Mouse (Mus musculus) ES-E14 (cell line): ENCODE measurements around the gene Lrmda. TPM values are rescaled to one million over a fixed set of nuclear protein-coding genes. Genes with fewer than 3 reads are reported as not detected.
A peak's percentile ranks its signal among the peaks of the same experiment; 100 is the strongest.

Experiments
- DNase-seq: peaks from one replicate; pipeline ENCODE4 v3.0.0-alpha.2; 2013; ENCODE audit warnings: low read depth, low spot score
- H3K27ac ChIP-seq: 2 replicates; pipeline ENCODE4 v1.5.1; 2012; ENCODE audit warnings: low read depth, mild to moderate bottlenecking, low read length, moderate library complexity, mixed read lengths; ENCODE audit not compliant: poor library complexity, insufficient read depth, severe bottlenecking
- H3K36me3 ChIP-seq: 2 replicates; pipeline ENCODE4 v1.6.1; 2012; ENCODE audit warnings: mild to moderate bottlenecking, low read length, moderate library complexity, mixed read lengths; ENCODE audit not compliant: control insufficient read depth, poor library complexity, insufficient read depth, severe bottlenecking
- H3K4me1 ChIP-seq, 2 experiments: fragments of 150-350 bp in 1 of 2; sonication (generic) in 1 of 2; 2 replicates each; pipeline ENCODE4 v1.6.1; 2012; ENCODE audit warnings: low read length in 2 of 2, mild to moderate bottlenecking in 1 of 2, mixed read lengths in 1 of 2; ENCODE audit not compliant: control insufficient read depth in 2 of 2, insufficient read depth in 2 of 2, poor library complexity in 1 of 2
- H3K4me3 ChIP-seq, 2 experiments: fragments of 150-350 bp in 1 of 2; sonication (generic) in 1 of 2; 2 replicates each; pipeline ENCODE4 v1.5.1; 2012; ENCODE audit warnings: low read length in 2 of 2, low read depth in 1 of 2, mild to moderate bottlenecking in 1 of 2, mixed read lengths in 1 of 2; ENCODE audit not compliant: insufficient read depth in 1 of 2, poor library complexity in 1 of 2, severe bottlenecking in 1 of 2
- H3K9ac ChIP-seq: 2 replicates; pipeline ENCODE4 v1.6.1; 2012; ENCODE audit warnings: low read depth, mild to moderate bottlenecking, low read length, mixed read lengths; ENCODE audit not compliant: poor library complexity, insufficient read depth, severe bottlenecking
- H3K9me3 ChIP-seq: fragments of 150-350 bp; sonication (generic); 2 replicates; pipeline ENCODE4 v1.6.1; 2012; ENCODE audit warnings: low read depth, mild to moderate bottlenecking, low read length; ENCODE audit not compliant: control insufficient read depth, insufficient read depth
- CHD2 ChIP-seq: IDR thresholded peaks from 2 replicates; pipeline ENCODE4 v1.6.1; 2014; ENCODE audit warnings: mild to moderate bottlenecking, low read depth, low read length, inconsistent platforms
- HCFC1 ChIP-seq: IDR thresholded peaks from 2 replicates; pipeline ENCODE4 v1.6.1; 2012; ENCODE audit warnings: low read length, inconsistent platforms, borderline replicate concordance; ENCODE audit not compliant: insufficient read depth
- MAFK ChIP-seq: IDR thresholded peaks from 2 replicates; pipeline ENCODE4 v1.6.1; 2014; ENCODE audit warnings: mild to moderate bottlenecking, low read depth, low read length, inconsistent platforms; ENCODE audit not compliant: insufficient read depth
- ZC3H11A ChIP-seq: IDR thresholded peaks from 2 replicates; pipeline ENCODE4 v1.6.1; 2012; ENCODE audit warnings: low read depth, mild to moderate bottlenecking, inconsistent platforms, low read length, borderline replicate concordance
- ZNF384 ChIP-seq: IDR thresholded peaks from 2 replicates; pipeline ENCODE4 v1.6.1; 2012; ENCODE audit warnings: low read depth, low read length, inconsistent platforms
- in situ Hi-C, 2 experiments: fragments of 600-800 bp; cut with MboI; formaldehyde crosslinking; loops; one replicate each; pipeline ENCODE4 v1.15.1; 2025; ENCODE audit warnings: low sequenced_read_pairs in 2 of 2, inconsistent platforms in 1 of 2; ENCODE audit not compliant: unreplicated experiment in 2 of 2
- total RNA-seq: library from RNA; depleted of rRNA; stranded (reverse); fragments of 300-350 nt; gene quantifications from 2 replicates; pipeline ENCODE4 v1.2.3, GENCODE M21; 2012

The Lrmda gene
- total RNA-seq, 1 experiment = 0.22 TPM

GRCm38 (mm10) chr14:21995031-21995754 is 24.3 kb upstream of the Lrmda start:
- H3K4me3 ChIP-seq = peak overlapping the region; percentile 43 to 59
- no peaks in the 10 kb centered on the region for H3K36me3 ChIP-seq
- no peak for DNase-seq
- TF ChIP-seq CHD2 (no peak), ZC3H11A (no peak), HCFC1 (no peak), ZNF384 (no peak), MAFK (no peak)
- no peaks in the 10 kb centered on the region for H3K9me3 ChIP-seq
- H3K27ac ChIP-seq = no peak overlapping the region
- H3K9ac ChIP-seq = no peak overlapping the region
- in situ Hi-C loops = loop anchor here (25.0 kb wide), 2 partner anchors 817 to 1417 kb away; no protein-coding TSS in a partner anchor
- H3K4me1 ChIP-seq = peaks cover 0 to 9% of the 10 kb centered on the region in 2 experiments; a peak in 1 of 4 replicates

GRCm38 (mm10) chr14:21999588-21999987 is 19.9 kb upstream of the Lrmda start:
- in situ Hi-C loops = loop anchor here (25.0 kb wide), 2 partner anchors 813 to 1413 kb away; no protein-coding TSS in a partner anchor

GRCm38 (mm10) chr14:22003231-22003630 is 16.3 kb upstream of the Lrmda start:
- Histone ChIP-seq H3K27ac (no peak overlapping the region), H3K4me3 (no peak overlapping the region), H3K36me3 (no peaks in the 10 kb centered on the region), H3K9me3 (no peaks in the 10 kb centered on the region), H3K4me1 (no peaks in the 10 kb centered on the region), H3K9ac (no peak overlapping the region)
- in situ Hi-C loops = no loop called here
- TF ChIP-seq ZC3H11A = no peak
- TF ChIP-seq CHD2 = no peak
- TF ChIP-seq ZNF384 = no peak
- no peak for TF ChIP-seq HCFC1
- no peak for TF ChIP-seq MAFK
- DNase-seq = no peak

More at GRCm38 (mm10) chr14:21999588-21999987, 19.9 kb upstream of the Lrmda start:
- Histone ChIP-seq H3K9ac (no peak overlapping the region), H3K9me3 (no peaks in the 10 kb centered on the region), H3K4me3 (no peak overlapping the region), H3K4me1 (peaks cover 0 to 3% of the 10 kb centered on the region in 2 experiments; a peak in 1 of 4 replicates), H3K36me3 (no peaks in the 10 kb centered on the region), H3K27ac (no peak overlapping the region)
- no peak for TF ChIP-seq HCFC1
- no peak for TF ChIP-seq MAFK
- TF ChIP-seq ZNF384 = no peak
- no peak for TF ChIP-seq ZC3H11A
- no peak for TF ChIP-seq CHD2
- no peak for DNase-seq

GRCm38 (mm10) chr14:22003631-22004030 is 15.9 kb upstream of the Lrmda start:
- no peak for DNase-seq
- TF ChIP-seq CHD2 (no peak), ZNF384 (no peak), HCFC1 (no peak), MAFK (no peak), ZC3H11A (no peak)
- Histone ChIP-seq H3K4me3 (no peak overlapping the region), H3K27ac (no peak overlapping the region), H3K9me3 (no peaks in the 10 kb centered on the region), H3K36me3 (no peaks in the 10 kb centered on the region), H3K9ac (no peak overlapping the region), H3K4me1 (no peaks in the 10 kb centered on the region)
- in situ Hi-C loops = no loop called here
